Mouse (Mus musculus) telencephalon, adult 2 months (tissue): ENCODE results near the gene Unc119.

Experiments used
- DNase-seq: peaks from one replicate; pipeline ENCODE4 v3.0.0-alpha.2; 2011; ENCODE audit warnings: low read depth, low spot score

Gene Unc119

DNA sequence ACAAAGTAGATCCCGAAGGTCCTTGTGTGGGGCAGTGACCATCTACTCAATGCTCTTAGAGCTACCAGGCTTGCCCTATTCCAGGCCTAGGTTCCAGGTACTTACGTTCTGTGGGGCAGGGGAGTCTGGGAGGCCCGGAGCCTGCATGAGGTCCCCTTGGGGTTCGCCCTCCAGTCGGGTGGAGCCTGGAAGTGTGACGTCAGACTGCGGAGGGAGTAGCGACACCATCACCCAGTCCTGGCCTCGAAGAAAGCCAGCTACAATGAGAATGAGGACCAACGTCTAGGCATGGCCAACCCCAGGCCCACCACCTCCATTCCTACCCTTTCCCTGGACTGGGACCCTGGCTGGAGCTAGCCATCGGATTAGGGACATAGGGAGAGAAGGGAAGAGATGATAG, 28.4 kb downstream of the Unc119 start:
- no peak for DNase-seq

DNA sequence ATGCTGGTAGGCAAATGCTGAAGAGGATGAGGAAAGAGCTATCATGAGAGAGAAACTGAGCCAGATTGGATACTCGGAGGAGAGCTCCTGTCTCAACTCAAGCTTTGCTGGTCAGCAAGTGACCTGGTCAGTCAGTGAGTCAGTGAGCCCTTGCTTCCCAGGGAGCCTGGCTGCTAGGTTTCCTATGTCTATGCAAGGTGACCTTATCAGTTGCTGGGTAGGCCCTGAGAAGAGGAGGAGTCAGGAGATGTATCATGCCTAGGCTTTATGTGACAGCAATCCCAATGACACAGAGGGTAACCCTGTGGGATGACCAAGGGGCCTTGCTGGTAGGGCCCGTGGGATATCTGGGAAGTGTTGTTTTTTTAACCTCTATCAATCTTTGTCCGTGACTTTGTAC, 28.9 kb downstream of the Unc119 start:
- no peak for DNase-seq

GRCm38 (mm10) chr11:78372610-78373009, 29.3 kb downstream of the Unc119 start:
- DNase-seq = no peak

DNA sequence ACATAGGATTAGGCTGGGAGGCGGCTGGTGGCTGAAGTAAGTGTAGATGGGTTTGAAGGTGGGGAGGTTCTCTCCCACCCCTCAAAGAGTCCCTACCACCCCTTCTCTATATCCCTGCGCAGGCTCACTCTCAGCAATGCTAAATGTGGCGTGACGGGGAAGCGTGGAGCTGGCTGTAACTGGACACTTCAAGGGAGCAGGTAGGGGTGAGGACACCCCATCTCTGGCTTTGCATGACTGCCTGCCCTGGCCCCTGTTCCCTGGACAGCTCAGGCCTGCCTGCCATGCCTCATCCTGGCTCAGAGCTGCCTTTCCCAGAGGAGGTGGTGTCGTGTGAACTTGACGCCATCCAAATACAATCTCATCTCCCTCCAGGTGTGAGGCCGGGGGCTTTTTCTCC, 30.9 kb downstream of the Unc119 start:
- no peak for DNase-seq

- no peak for DNase-seq
Observed at GRCm38 (mm10) chr11:78377549-78378159, 34.4 kb downstream of the Unc119 start.

GRCm38 (mm10) chr11:78380351-78380750, 37.1 kb downstream of the Unc119 start:
- no peak for DNase-seq

- no peak for DNase-seq
Observed at GRCm38 (mm10) chr11:78380996-78381395, 37.7 kb downstream of the Unc119 start.

DNA sequence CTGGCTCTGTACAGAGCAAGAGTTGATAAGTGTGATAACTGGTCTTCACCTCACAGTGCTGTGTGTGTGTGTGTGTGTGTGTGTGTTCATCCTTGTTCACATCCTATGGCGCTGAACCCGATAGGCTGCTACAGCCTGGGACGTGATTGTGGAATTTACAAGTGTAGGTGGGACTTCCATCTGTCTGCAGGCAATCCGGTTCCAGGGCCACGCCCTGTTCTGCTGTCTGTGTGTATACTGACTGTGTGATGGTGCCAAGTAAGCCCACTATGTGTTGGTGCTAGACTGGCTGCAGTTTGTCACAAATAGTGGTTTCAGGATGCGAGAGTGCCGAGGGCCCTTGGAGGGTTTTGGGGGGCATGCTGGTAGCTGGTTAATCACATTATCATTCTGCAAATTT, 39.0 kb downstream of the Unc119 start:
- no peak for DNase-seq

- DNase-seq = no peak
Observed at GRCm38 (mm10) chr11:78382701-78383100, 39.4 kb downstream of the Unc119 start.

DNA sequence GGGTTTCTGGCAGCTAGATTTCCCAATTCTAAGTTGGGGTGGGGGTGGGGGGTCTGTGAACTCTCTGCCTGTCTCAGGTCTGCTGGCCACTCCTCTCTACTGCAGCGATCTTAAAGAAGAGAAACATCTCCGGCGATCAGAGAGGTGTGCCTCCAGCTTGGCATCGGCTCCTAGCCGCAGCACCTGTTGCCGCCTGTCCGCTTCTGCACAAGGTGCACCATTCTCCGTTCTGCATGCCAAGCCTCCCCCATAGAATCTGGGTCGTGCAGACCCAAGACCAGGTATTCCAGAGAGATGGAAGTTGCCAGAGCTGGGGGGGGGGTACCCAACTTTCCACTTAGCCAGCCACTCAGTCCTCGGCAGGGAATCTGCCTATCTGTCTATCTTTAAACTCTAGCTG, 42.5 kb downstream of the Unc119 start:
- DNase-seq = no peak

DNA sequence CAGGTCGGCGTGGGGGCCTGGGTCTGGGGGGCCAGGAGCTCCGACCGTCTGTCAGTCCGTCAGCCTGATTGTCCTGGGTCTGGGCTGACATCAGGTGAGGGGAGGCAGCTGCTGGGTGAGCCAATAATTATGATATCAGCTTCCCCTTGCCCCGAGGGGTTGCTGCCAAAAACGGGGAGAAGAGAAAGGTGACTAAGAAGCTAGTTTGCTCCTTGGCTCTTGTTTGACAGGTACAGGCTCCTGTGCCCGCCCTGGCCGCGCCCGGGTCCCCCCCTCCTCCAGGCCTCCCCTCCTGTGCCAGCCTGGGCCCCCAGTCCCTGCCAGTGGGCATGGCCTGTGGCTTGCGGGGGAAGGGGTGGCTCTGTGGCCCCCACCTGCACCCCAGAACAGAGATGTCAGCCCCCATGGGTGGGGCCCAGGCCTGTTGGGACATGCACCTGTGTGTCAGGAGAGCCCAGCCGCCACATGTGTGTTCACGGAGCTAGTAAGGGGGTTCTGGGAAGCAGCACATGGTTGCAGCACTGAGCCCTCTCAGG, 43.3 kb downstream of the Unc119 start, which contains the start of gene Foxn1:
Foxn1 (minus strand) TSS at position 51 of the 536 bp plus-strand sequence.
- DNase-seq = no peak

- DNase-seq = no peak
Observed at GRCm38 (mm10) chr11:78392728-78393127, 49.4 kb downstream of the Unc119 start.

DNA sequence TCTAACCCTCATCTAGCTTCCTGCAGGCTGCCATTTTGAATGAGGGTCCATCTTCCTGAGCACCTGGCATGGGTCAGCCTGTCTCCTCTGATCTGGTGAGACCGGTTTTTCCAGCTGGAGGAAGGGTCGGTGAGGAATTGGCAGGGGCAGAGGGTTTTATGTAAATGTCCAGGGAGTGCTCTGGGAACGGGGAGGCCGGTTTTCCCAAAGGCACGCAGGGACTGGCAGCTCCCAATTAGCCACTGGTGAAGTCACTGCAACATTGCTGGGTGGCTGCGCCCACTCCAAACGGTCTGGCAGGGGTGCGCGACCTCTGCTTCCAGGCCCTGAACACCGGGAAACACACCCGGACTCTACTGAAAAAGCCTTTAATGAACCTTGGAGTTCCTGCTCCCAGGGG, 53.7 kb downstream of the Unc119 start:
- no peak for DNase-seq

GRCm38 (mm10) chr11:78397397-78397796, 54.1 kb downstream of the Unc119 start:
- DNase-seq = no peak

DNA sequence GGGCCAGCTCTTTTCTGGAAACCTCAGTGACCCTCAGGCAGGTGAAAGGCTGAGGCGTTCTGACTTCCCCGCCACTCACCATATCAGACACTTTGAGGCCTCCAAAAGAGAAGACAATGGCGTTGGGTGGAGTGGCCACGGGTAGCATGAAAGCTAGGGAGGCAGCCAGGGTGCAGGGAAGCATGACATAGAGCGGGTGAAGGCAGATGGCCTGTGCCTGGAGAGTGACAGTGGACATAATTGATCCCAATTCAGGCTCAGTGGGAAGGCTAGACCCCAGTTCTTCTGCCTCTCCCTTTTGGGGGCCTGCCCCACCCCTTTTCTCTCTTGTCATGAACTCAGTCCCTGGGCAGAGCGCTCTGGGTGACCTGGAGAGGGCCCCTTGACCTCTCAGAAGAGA, 54.9 kb downstream of the Unc119 start:
- no peak for DNase-seq
